9 mouse cellular contexts compared by ENCODE assay signal in genomic region chr11:69879711-69880110, GRCm38 (mm10). TPM values are rescaled to one million over a fixed set of nuclear protein-coding genes. Genes with fewer than 3 reads are reported as not detected.
DNase-seq lines count a peak whose midpoint lies in the region; ATAC-seq and TF ChIP-seq lines count a peak whose summit lies in the region.
"Had no signal": no experiment of that assay in that cellular context is flagged by ENCODE, and none has a peak within 500 bp of the region (broad histone marks: within the 10 kb centered on the region; RNA-seq: fewer than 3 reads in every experiment).

No protein-coding gene starts in this region.

- H3K36me3 ChIP-seq in kidney, adult 2 months (ENCODE audit: control insufficient read depth, insufficient read depth, low read length), result no peaks in the 10 kb centered on the region
- H3K36me3 ChIP-seq in embryonic facial prominence, embryonic 10.5 days (replicated peaks), result no peaks in the 10 kb centered on the region
- no peaks in the 10 kb centered on the region for H3K36me3 ChIP-seq in hindbrain, embryonic 13.5 days
- no peaks in the 10 kb centered on the region for H3K36me3 ChIP-seq in midbrain, embryonic 12.5 days

- TF ChIP-seq CTCF in kidney, adult 2 months (conservative IDR thresholded peaks at IDR 0.05; ENCODE audit: insufficient read depth, insufficient read length, low read depth, low read length), result no peak

- no peak for ATAC-seq in hindbrain, embryonic 13.5 days (ENCODE audit: low FRiP score)
- ATAC-seq in midbrain, embryonic 12.5 days (ENCODE audit: low FRiP score, low read depth), result no peak

- H3K4me1 ChIP-seq in kidney, adult 2 months (ENCODE audit: control insufficient read depth, insufficient read depth, low read length), result peaks cover 14% of the 10 kb centered on the region; the same call in 1 of the 2 replicates
- peaks cover 66% of the 10 kb centered on the region for H3K4me1 ChIP-seq in embryonic facial prominence, embryonic 10.5 days
- peaks cover 36% of the 10 kb centered on the region for H3K4me1 ChIP-seq in hindbrain, embryonic 13.5 days (replicated peaks)
- peaks cover 29% of the 10 kb centered on the region for H3K4me1 ChIP-seq in midbrain, embryonic 12.5 days

- no peaks in the 10 kb centered on the region for H3K27me3 ChIP-seq in kidney, adult 2 months (replicated peaks; ENCODE audit: control insufficient read depth, insufficient read depth, low read length)
- H3K27me3 ChIP-seq in embryonic facial prominence, embryonic 10.5 days (replicated peaks; ENCODE audit: low read depth, poor library complexity, severe bottlenecking), result peaks cover 26% of the 10 kb centered on the region
- H3K27me3 ChIP-seq in hindbrain, embryonic 13.5 days, result peaks cover 38% of the 10 kb centered on the region
- peaks cover 35% of the 10 kb centered on the region for H3K27me3 ChIP-seq in midbrain, embryonic 12.5 days

- DNase-seq in kidney, adult 2 months, result no peak
- no peak for DNase-seq in kidney, postnatal 36 days
- DNase-seq in embryonic facial prominence, embryonic 10.5 days (ENCODE audit: low spot score), result no peak
- DNase-seq in right cerebral cortex, postnatal 14 days, result no peak
- DNase-seq in thymus, postnatal 14 days, result no peak
- DNase-seq in layer of hippocampus, postnatal 36 days, result no peak

- no peaks in the 10 kb centered on the region for H3K9me3 ChIP-seq in embryonic facial prominence, embryonic 10.5 days
- no peaks in the 10 kb centered on the region for H3K9me3 ChIP-seq in hindbrain, embryonic 13.5 days
- no peaks in the 10 kb centered on the region for H3K9me3 ChIP-seq in midbrain, embryonic 12.5 days

- peak overlapping the region; percentile 58 for H3K9ac ChIP-seq in hindbrain, embryonic 13.5 days
- peak overlapping the region; percentile 37; the same call in 1 of the 2 replicates for H3K9ac ChIP-seq in midbrain, embryonic 12.5 days (replicated peaks)

- peak overlapping the region; percentile 73 for H3K4me3 ChIP-seq in kidney, adult 2 months (ENCODE audit: insufficient read depth, low read depth, low read length)
- H3K4me3 ChIP-seq in embryonic facial prominence, embryonic 10.5 days, result peak overlapping the region; percentile 62
- peak overlapping the region; percentile 40 for H3K4me3 ChIP-seq in hindbrain, embryonic 13.5 days
- peak overlapping the region; percentile 48; the same call in 1 of the 2 replicates for H3K4me3 ChIP-seq in midbrain, embryonic 12.5 days

- peak overlapping the region; percentile 73 for H3K4me2 ChIP-seq in hindbrain, embryonic 13.5 days
- peak overlapping the region; percentile 71 for H3K4me2 ChIP-seq in midbrain, embryonic 12.5 days (replicated peaks)

- H3K27ac ChIP-seq in kidney, adult 2 months (ENCODE audit: insufficient read depth, low read depth, low read length), result peak overlapping the region; percentile 36; the same call in 1 of the 2 replicates
- peak overlapping the region; percentile 87; the same call in 1 of the 2 replicates for H3K27ac ChIP-seq in embryonic facial prominence, embryonic 10.5 days (replicated peaks)
- H3K27ac ChIP-seq in hindbrain, embryonic 13.5 days, result no peak overlapping the region
- no peak overlapping the region for H3K27ac ChIP-seq in midbrain, embryonic 12.5 days (replicated peaks)

- WGBS in kidney, adult 2 months, result 53% methylated on average over 15 of the region's 15 CpGs
- 57% methylated on average over 15 of the region's 15 CpGs for WGBS in embryonic facial prominence, embryonic 10.5 days
- WGBS in hindbrain, embryonic 13.5 days, result 60% methylated on average over 15 of the region's 15 CpGs
- WGBS in midbrain, embryonic 12.5 days, result 60% methylated on average over 15 of the region's 15 CpGs

- no peak for TF ChIP-seq POLR2A in kidney, adult 2 months (IDR thresholded peaks at IDR 0.05; ENCODE audit: low read depth, low read length)

RNA-seq across cellular contexts. Expression of gene Kctd11, which starts 1.5 kb away (rescaled TPM):
- polyA plus RNA-seq in kidney, adult 2 months (2012; rRNA removed), result 4.8 TPM in 2 replicates
- 6.8 and 7.0 TPM in 2 replicates for polyA plus RNA-seq in embryonic facial prominence, embryonic 10.5 days (2016; fragmentation: Nextera tagmentation; extraction: Ambion mirVana)
- 2.0 and 2.5 TPM in 2 replicates for polyA plus RNA-seq in hindbrain, embryonic 13.5 days (2015; fragmentation: Nextera tagmentation; extraction: Ambion mirVana)
- 2.7 and 3.3 TPM in 2 replicates for polyA plus RNA-seq in midbrain, embryonic 12.5 days (2016; fragmentation: Nextera tagmentation; extraction: Ambion mirVana)
- 1 to 10 TPM; 1.1 TPM for total RNA-seq in layer of hippocampus, postnatal 36 days (2021)

RNA-seq across cellular contexts. Expression of gene Tmem95, which starts 1.9 kb away (rescaled TPM):
- polyA plus RNA-seq in kidney, adult 2 months (2012; rRNA removed), result not detected in 2 replicates
- 0.31 TPM in 1 of 2 replicates, not detected in the other for polyA plus RNA-seq in embryonic facial prominence, embryonic 10.5 days (2016; fragmentation: Nextera tagmentation; extraction: Ambion mirVana)
- not detected in 2 replicates for polyA plus RNA-seq in hindbrain, embryonic 13.5 days (2015; fragmentation: Nextera tagmentation; extraction: Ambion mirVana)
- not detected in 2 replicates for polyA plus RNA-seq in midbrain, embryonic 12.5 days (2016; fragmentation: Nextera tagmentation; extraction: Ambion mirVana)
- total RNA-seq in layer of hippocampus, postnatal 36 days (2021), result not detected
- polyA plus RNA-seq: large intestine, adult 2 months had no signal

RNA-seq across cellular contexts. Expression of gene Acap1, which starts 15.6 kb away (rescaled TPM):
- polyA plus RNA-seq in kidney, adult 2 months (2012; rRNA removed), result 1.7 and 6.1 TPM in 2 replicates
- 1.3 and 1.5 TPM in 2 replicates for polyA plus RNA-seq in embryonic facial prominence, embryonic 10.5 days (2016; fragmentation: Nextera tagmentation; extraction: Ambion mirVana)
- polyA plus RNA-seq in hindbrain, embryonic 13.5 days (2015; fragmentation: Nextera tagmentation; extraction: Ambion mirVana), result 0.17 and 0.52 TPM in 2 replicates
- 0.50 and 0.73 TPM in 2 replicates for polyA plus RNA-seq in midbrain, embryonic 12.5 days (2016; fragmentation: Nextera tagmentation; extraction: Ambion mirVana)
- total RNA-seq in layer of hippocampus, postnatal 36 days (2021), result not detected

RNA-seq across cellular contexts. Expression of gene 2810408A11Rik, which starts 21.1 kb away (rescaled TPM):
- 0.94 and 0.99 TPM in 2 replicates for polyA plus RNA-seq in kidney, adult 2 months (2012; rRNA removed)
- 14.7 and 14.8 TPM in 2 replicates for polyA plus RNA-seq in embryonic facial prominence, embryonic 10.5 days (2016; fragmentation: Nextera tagmentation; extraction: Ambion mirVana)
- polyA plus RNA-seq in hindbrain, embryonic 13.5 days (2015; fragmentation: Nextera tagmentation; extraction: Ambion mirVana), result 10.3 and 11.7 TPM in 2 replicates
- polyA plus RNA-seq in midbrain, embryonic 12.5 days (2016; fragmentation: Nextera tagmentation; extraction: Ambion mirVana), result 21.8 and 23.2 TPM in 2 replicates
- total RNA-seq in layer of hippocampus, postnatal 36 days (2021), result under 1 TPM; 0.46 to 0.95 TPM

RNA-seq across cellular contexts. Expression of gene Neurl4, which starts 21.2 kb away (rescaled TPM):
- 72.0 and 80.1 TPM in 2 replicates for polyA plus RNA-seq in kidney, adult 2 months (2012; rRNA removed)
- polyA plus RNA-seq in embryonic facial prominence, embryonic 10.5 days (2016; fragmentation: Nextera tagmentation; extraction: Ambion mirVana), result 10.9 and 11.1 TPM in 2 replicates
- polyA plus RNA-seq in hindbrain, embryonic 13.5 days (2015; fragmentation: Nextera tagmentation; extraction: Ambion mirVana), result 18.8 and 22.6 TPM in 2 replicates
- 17.4 and 19.3 TPM in 2 replicates for polyA plus RNA-seq in midbrain, embryonic 12.5 days (2016; fragmentation: Nextera tagmentation; extraction: Ambion mirVana)
- 100 to 1,000 TPM; 117 to 118 TPM for total RNA-seq in layer of hippocampus, postnatal 36 days (2021)

Comparison
In these comparisons a context has a peak if more than half of its experiments do, and no peak if none do; other contexts are left out.
1. H3K27ac ChIP-seq: peak in kidney, adult 2 months (single experiment) and embryonic facial prominence, embryonic 10.5 days (single experiment); none in hindbrain, embryonic 13.5 days (single experiment) and midbrain, embryonic 12.5 days (single experiment).
2. Peak in every context shown above with its lines, with median percentiles within 50 percentile points of each other: H3K4me3 ChIP-seq.